Mouse (Mus musculus): Measurements from ENCODE around the gene Gm20388.

Gene Gm20388

DNA sequence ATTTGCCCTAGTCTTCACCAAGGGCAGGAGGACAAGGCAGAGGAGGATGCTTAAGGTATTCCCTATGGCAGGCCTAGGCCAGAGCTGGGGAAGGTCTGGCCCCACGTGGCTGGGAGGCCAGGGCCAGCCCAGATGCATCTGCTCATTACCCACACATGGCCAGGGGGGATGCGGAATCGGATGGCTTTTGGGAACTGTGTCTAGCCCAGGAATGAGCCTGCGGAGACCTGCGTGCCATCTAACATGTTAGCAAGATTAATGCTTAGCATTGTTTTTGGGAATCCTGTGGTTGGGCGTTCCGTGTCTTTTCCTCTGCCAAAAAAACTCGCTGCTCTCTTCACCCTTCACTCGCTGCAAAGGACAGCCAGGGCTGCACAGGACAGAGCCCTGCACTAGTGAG is 1147.4 kb downstream of the Gm20388 start:
- in situ Hi-C loops (cut with MboI), result no loop called here

DNA sequence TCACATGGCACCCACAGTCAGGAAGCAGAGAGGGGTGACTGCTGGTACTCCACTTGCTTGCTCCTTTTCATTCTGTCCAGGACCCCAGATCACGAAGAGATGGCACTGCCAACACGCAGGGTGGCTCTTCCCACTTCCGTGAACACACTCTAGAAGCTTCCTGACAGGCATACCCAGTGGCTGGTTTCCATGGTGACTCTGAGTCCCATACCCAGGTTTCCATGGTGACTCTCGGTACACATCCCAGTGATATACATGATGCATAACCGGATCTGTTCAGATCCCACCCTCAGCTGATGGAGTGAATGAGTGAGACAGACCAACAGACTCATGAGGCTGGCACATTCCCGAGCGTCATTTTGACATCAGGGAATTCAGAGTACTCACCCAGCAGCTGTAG is 1148.5 kb downstream of the Gm20388 start:
- in situ Hi-C loops (cut with MboI), result no loop called here

DNA sequence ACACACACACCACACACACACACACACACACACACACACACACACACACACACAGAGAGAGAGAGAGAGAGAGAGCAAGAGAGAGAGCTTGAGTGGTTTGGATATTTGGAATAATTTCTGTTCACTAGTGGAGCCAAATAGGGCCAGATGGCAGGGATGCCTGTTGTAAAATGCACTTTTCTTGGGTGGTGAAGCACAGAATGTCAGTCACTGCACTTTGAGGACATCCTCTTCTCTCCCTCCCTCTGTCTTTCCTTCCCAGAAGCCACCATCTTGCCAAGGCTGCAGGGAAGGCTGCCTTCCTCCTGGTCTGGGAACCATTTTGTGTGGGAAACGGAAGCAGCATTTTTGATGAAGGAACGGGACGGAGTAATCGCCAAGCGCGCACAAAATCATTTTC is 1151.9 kb downstream of the Gm20388 start:
- in situ Hi-C loops (cut with MboI), result no loop called here

DNA sequence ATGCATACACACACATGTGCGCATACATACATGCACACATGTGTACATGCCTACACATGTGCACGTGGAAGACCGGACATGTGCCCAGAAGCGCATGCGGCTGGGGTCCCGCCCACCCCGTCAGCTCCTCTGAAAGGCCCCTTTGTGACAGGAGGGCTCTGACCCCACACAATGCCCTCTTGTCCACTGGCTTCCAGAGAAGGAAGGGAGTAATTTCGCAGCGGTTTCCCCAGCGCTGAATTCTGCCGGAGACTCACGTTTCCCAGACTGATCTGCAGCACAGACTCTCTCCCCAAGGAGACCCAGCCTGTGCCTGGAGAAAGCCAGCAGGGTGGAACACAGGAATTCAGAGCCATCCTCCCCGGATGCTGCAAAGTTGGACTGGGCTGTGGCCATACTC is 1153.0 kb downstream of the Gm20388 start:
- in situ Hi-C loops (cut with MboI), result no loop called here

DNA sequence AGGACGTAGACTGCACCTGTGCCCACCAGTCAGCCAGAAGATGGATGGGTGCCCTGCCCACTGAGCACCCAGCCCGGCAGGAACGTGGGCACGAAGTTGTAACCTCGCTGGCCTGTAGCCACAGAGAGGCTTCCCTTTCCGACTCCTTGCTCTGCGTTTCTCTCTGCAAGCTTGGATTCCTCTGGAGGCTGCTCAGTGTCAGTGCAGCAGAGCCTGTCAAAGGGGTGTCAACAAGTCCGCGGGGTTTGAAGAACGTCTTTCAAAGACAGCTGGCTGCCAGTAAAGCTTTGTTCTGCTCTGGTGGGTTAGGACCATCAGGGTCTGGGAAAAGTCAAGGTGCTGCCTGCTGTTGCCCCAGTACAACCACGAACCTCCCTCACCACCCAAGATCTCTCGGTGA is 1160.8 kb downstream of the Gm20388 start:
- in situ Hi-C loops (cut with MboI), result no loop called here

DNA sequence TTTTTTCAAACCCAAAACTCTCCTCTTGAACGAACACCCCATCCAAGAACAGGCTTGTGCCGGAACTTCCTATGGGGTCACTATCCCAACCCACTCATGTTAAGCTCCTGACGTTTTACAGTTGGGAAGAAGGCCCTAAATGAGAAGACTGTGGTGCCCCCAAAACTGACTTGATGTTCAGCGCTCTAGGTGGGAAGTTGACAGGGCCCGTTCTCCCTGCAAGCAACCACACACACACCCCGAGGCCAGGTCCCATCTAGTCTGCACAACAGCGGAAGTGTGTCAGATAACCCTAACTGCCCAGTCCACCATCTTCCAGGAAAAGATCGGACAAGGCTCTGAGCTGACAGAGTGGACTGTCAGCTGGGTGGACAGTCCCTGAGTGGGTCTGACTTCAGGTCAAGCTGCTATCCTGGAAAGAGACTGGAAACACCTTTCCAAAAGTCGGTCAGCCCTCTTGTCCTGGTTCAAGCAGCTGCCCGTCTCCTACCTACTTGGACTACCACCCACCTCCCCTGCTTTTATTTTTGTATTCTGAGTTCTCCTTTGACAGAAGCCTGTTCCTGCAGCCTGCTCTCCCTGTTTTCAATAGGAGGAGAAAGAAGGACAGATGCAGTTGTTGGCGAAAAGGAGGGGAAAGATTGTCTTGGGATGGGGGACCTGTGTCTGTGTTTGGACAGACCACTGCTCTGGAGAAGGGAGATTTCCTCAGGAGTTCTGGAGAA is 1161.9 kb downstream of the Gm20388 start:
- in situ Hi-C loops (cut with MboI), result no loop called here

DNA sequence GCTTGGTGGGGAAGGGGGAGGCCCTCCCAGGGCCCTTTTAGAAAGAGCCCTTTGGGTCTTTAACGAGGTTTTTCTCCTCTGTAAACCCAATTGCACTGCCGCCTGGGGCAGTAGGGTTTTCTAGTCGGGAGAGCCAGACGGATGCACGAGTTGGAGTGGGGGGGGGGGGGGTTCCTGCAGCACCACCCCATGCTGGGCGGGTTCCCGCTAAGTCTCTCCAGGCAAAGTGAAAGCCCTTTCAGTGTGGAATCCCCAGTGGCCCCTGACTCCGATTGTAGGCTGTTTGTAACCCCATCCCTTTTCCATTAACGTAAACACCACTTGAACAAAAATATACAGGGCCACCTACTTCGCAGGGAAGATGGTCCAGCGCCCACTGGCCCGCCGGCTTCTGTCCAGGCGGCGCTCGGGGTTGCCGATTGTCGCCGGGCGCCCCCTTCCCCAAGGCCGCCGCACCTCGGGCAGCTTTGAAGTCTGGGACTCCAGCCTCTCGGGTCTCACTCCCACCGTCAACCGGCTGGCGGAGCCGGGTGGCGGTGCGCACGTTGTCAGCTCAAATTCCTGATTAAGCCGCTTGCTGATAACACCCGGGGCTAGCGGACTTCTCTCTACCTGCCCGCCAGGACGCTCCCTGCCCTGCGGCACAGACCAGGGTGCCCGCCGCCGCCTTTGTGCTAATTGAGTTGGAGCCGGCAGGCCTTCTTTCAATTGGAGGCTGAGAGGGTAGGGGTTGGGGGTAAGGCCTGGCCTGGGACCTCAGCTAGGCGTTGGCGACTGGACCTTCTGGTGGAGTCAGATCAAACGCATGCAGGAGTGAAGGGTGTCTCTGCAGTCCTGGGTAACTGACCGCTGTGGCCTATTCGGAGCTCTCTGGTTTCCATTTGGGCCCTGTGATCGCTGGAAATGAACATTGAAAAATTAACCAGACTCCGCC is 1162.8 kb downstream of the Gm20388 start:
- in situ Hi-C loops (cut with MboI), result no loop called here

DNA sequence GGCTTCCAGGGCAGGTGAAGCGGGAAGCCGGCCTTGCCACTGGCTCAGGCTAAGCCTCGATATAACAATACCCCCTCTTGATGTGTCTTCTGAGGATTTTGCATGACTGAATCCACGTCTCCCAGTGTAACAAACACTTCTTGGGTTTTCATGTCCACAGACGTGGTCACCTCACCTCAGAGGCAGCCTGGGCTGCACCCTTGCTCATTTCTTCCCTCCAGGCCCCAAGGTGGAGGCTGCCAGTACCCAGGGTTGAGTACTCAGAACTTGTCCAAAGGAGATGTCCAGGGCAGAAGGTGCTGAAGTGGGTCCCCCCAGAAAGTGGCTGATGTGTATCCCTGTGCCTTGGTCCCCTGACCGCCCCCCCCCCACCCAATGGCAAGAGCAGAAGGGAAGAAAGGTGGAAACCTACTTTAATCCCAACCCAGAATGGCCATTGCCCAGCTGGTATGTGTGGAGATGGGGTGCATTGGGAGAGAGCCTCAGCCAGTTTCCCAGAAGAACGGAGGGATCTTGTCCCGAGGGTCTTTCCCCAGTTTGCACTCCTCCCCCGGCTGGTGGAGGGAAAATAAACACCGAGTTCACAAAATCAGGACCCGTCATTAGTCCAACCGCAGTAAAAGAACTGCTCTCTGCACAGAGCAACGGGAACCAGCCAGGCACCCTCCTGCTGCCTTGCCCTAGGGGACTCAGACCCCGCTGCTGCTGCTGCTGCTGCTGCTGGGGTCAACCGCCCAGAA is 1163.6 kb downstream of the Gm20388 start:
- in situ Hi-C loops (cut with MboI), result no loop called here

DNA sequence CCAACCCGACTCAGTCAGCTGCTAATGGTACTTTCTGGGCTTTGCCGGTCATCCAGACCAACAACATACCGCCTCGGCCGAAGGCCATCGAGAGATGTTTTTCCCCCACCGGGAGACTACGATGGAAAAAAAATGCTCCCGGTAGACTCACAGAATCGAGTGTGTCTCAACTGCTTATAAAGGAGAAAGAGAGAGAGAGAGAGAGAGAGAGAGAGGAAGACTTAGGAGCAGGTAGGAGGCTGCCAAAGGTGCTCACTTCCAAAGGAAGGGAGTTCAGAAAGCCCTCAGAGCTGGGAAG is 1164.2 kb downstream of the Gm20388 start:
- in situ Hi-C loops (cut with MboI), result loop anchor here (25.0 kb wide), 1 partner anchor 437 kb away; the partner anchor contains the start of gene 1190005I06Rik

DNA sequence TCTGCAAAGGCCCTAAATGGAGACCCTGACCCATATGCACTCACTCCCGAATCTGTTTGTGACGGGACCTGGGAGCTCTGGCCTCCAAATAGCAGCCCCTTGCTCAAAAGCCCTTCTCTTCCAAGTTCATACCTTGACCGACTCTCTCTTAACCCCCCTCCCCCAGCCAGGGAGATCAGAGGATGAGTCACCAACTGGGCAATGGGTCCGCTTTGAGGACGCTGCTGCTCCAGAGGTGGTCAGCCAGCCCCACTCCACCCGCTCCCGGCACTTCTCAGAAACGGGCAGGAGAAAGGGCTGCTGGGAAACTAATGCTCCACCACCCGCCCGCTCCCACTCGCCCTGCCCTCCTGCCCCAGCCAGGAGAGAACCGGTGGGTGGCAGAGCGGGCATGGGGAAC is 1165.3 kb downstream of the Gm20388 start:
- in situ Hi-C loops (cut with MboI), result loop anchor here (25.0 kb wide), 1 partner anchor 439 kb away; the partner anchor contains the start of gene 1190005I06Rik

DNA sequence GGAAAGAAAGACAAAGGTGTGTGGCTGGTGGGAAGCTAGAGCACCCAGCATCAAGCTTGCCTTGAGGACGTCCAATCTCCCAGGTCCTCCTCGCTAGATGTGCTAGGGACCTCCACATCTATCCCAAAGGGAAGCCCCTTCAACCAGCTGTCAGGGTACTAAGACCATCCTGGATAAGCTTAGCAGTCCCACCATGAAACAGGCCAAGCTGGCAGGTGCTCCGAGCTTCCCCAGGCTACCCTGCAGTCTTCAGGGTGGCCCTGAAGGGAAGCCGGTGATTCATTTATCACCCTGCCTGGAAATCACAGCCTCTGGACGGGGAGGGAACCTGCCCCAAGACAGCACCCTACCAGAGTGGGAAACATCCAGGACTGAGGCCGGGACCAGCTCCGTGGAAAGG is 1165.9 kb downstream of the Gm20388 start:
- in situ Hi-C loops (cut with MboI), result loop anchor here (25.0 kb wide), 1 partner anchor 439 kb away; the partner anchor contains the start of gene 1190005I06Rik

DNA sequence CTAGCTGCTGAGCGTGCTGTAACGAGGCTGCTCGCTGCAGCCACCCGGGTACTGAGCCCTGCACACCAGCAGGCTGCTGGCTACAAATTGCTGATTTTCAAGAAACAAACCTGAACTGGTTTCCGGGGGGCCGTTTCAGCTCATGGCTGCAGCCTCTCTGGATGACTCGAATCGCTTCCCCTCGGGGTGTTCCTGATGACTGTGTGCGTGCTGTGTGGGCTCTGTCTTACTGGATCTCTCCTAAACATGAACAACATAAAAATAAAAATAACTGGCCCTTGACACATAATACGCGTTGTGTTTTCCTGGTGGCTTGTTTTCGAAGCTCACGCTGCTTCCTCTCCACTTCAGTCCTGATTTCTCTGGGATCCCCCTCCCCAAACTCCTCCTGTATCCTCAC is 1168.1 kb downstream of the Gm20388 start:
- in situ Hi-C loops (cut with MboI), result loop anchor here (25.0 kb wide), 1 partner anchor 441 kb away; the partner anchor contains the start of gene 1190005I06Rik

DNA sequence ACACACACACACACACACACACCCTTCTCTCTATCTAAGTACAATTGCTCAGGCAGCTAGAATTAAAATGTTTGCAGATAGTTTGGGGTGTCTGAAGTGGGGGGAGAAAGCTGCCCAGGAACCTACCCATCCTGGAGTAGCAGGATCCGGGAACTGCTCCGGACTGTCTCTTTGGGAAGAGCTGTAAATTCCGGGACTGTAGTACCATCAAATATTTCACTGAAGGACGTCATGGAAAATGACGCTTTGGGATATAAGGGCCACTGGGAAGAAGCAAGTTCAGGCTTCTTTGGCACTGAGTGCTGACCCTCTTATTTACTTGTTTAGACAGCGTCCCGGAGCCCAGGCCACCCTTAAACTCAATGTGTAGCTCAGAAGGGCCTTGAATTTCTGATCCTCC is 1168.6 kb downstream of the Gm20388 start:
- in situ Hi-C loops (cut with MboI), result loop anchor here (25.0 kb wide), 1 partner anchor 442 kb away; the partner anchor contains the start of gene 1190005I06Rik

DNA sequence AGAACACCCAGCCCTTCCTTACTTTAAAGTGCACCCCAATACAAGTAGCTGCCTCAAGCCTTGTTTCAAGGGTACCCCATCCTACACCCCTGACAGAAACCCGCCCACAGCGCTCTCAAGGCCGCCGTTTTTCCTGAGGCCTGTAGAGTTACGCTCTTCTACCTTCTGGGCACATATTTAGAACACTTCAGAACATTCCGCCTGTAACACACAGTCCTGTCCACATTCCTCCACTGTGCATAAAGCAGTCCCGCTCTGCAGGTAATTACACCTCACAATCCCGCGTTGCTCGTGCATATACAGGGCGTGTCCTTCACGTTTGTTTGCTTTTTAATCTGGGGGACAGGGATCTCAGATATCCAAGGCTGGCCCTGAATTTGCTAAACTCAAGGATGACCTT is 1169.3 kb downstream of the Gm20388 start:
- in situ Hi-C loops (cut with MboI), result loop anchor here (25.0 kb wide), 1 partner anchor 443 kb away; the partner anchor contains the start of gene 1190005I06Rik

DNA sequence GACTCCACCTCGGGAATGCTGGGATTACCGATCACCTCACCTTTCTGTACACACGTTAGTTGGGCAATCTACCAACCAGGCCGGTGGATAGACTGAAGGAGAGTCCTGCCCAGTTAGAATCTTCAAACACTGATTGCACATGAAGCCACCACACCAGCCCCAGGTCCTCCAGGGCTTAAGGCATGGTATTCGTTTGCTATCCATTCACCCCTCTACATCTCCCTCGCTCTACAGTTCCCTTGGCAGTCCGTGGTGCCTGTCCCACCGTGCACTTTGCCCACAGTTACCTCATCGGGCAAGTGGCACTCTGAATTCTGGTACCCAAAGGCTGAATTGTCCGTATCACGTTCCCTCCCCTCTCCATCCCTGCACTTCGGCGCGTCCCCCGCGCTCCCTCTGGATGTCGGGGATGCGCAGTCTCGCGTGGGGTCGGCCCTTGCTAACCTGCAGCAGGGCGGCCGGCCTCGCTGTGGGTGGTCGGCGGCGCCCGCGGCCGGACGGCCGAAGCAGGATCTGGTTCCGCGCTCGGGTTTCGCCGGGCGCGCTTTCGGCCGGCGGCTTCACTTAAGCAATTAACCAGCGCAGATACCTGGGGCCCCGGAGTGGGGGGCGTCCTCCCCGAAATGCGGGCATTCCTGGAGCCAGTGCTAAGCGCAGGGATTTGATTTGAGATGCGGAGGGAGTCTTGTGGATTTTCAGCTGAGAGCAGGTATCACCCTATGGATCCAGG is 1169.9 kb downstream of the Gm20388 start:
- in situ Hi-C loops (cut with MboI), result loop anchor here (25.0 kb wide), 1 partner anchor 443 kb away; the partner anchor contains the start of gene 1190005I06Rik

DNA sequence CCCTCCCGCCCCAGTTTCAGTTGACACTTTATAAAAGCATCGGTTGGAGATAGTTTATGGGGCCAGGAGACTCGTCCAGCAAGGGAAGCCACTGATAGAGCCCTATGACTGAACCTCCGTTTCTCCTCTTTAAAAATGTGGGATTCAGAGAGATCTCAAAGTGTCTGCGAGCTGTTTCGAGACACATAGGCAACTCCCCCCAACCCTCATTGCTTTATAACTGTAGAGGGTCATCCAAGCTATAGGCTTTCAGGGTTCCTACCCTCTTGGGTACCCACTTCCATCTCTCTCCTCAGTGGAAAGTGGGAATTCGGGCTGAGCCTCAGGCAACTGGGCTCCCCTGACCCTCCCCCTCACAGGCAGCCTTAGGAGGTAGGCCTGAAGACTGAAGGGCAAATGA is 1170.8 kb downstream of the Gm20388 start:
- in situ Hi-C loops (cut with MboI), result loop anchor here (25.0 kb wide), 1 partner anchor 444 kb away; the partner anchor contains the start of gene 1190005I06Rik

DNA sequence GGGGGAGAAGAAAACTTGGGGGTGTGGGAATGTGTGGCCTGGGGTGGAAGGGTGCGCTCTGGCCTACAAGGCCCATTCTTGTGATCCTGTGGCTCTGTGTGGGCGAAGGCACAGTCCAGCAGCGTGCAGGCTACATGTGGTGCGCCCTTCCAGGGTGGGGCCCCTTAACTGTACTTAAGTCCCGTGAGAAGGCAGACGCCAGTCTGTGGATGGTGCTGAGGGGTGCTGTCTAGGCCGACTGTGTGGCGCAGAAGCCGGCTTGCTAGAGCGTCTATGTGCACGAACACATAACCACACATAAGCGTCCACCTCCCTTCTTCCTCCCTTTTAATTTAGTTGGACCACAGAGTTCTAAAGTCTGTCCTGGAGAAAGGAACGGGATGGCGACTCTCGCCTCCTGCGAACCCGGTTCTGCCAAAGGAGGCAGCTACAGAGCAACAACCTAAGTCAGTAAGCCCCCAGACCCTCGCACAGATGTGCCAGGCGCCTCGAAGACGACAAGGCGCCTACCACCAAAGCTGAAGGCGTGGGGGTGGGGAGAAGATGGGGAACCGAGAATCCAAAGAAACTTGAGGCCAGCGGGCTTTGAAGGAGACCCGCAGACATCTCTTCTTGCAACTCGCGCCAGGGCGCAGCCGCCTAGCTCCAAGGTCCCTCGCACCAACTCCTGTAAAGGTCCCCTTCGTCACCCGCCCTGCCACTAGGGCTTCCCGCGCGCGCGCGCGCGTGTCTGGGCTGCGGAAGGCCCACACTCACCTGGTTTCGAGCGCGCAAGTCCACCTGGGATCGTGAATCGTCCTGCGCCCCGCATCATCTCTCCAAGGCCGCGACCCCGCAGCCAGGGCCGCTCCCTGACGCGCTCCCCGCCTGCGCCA is 1171.8 kb downstream of the Gm20388 start:
- in situ Hi-C loops (cut with MboI), result loop anchor here (25.0 kb wide), 1 partner anchor 445 kb away; the partner anchor contains the start of gene 1190005I06Rik

DNA sequence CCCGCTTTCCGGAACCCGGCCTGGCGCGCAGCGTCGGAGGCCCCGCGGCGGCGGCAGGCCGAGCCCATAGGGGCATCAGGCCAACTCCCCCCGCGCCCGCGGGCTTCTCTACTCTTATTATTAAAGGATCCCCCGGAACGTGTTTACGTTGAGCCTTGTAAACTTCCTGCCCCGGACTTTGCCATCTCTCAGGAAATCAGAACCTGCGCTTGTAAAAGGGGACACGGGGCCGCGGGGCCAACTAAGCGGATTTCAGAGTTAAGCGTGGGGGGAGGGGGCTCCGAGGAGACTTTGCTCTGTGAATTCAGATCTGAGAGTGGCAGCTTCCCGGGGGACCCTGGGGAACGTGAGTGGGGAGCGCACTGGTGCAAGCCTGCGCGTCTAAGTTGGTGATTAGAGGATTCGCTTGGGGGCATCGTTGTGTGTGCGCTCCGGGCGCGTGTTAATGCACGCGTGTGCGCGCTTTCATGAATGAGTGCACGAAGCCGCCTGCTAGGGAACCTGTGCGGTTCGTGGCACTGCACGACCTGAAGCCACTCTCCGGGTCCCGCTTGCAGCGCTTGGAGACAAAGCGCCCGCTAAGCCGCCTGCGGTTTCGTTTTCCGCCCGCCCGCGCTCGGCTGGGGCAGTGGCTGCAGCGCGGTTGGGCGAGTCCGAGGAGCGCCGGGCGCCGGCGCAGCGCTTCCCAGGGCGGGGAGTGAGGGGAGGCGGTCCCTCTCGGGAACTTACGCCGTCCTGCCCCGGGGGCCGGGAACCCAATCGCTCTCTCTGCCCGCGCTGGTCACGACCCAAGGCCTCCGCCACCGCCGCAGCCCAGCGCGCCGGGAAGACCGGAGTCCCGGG is 1172.7 kb downstream of the Gm20388 start:
- in situ Hi-C loops (cut with MboI), result loop anchor here (25.0 kb wide), 1 partner anchor 446 kb away; the partner anchor contains the start of gene 1190005I06Rik

DNA sequence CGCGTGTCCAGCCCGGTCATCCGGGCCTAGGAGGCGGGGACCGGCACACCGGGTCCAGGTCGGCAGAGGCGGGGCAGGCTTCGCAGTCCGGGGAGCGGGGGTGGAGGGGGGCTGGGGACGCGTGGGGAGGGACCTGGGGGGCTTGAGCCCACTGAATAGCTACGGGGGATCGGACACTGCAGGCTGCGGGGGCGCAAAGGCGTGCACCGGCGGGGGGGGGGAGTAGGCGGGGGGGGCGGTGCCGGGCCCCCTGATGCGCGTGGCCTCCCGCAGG is 1173.2 kb downstream of the Gm20388 start:
- in situ Hi-C loops (cut with MboI), result loop anchor here (25.0 kb wide), 1 partner anchor 447 kb away; the partner anchor contains the start of gene 1190005I06Rik
